Mouse (Mus musculus) heart, embryonic 16.5 days (tissue): ENCODE results near the gene Nr1i3. TPM values are rescaled to one million over a fixed set of nuclear protein-coding genes. Genes with fewer than 3 reads are reported as not detected.

Source experiments
- ATAC-seq: fragments of 200-750 bp; cut with Nextera tagmentation; replicated peaks from 2 replicates; pipeline ENCODE4 v1.8.0; 2017; ENCODE audit warnings: moderate number of reproducible peaks; ENCODE audit not compliant: insufficient read depth, low FRiP score; ENCODE audit errors: extremely low read depth
- H3K27ac ChIP-seq: fragments of 300-500 bp; sonication (generic); 2 replicates; pipeline ENCODE4 v1.5.1; 2014; ENCODE audit warnings: mild to moderate bottlenecking, low read length, control low read depth, moderate library complexity
- H3K27me3 ChIP-seq: fragments of 300-500 bp; sonication (generic); 2 replicates; pipeline ENCODE4 v1.6.1; 2014; ENCODE audit warnings: low read length, mixed read lengths; ENCODE audit not compliant: control insufficient read depth, insufficient read depth
- H3K36me3 ChIP-seq: fragments of 300-500 bp; sonication (generic); 2 replicates; pipeline ENCODE4 v1.6.1; 2014; ENCODE audit not compliant: control insufficient read depth, insufficient read depth
- H3K4me1 ChIP-seq: fragments of 300-500 bp; sonication (generic); 2 replicates; pipeline ENCODE4 v1.6.1; 2014; ENCODE audit warnings: low read length, mixed read lengths; ENCODE audit not compliant: control insufficient read depth, insufficient read depth
- H3K4me2 ChIP-seq: fragments of 300-500 bp; sonication (generic); 2 replicates; pipeline ENCODE4 v1.6.1; 2014; ENCODE audit warnings: low read depth, mild to moderate bottlenecking, control low read depth, low read length
- H3K4me3 ChIP-seq: fragments of 300-500 bp; sonication (generic); 2 replicates; pipeline ENCODE4 v1.5.1; 2014; ENCODE audit warnings: mild to moderate bottlenecking, control low read depth, low read length
- H3K9ac ChIP-seq: fragments of 300-500 bp; sonication (generic); 2 replicates; pipeline ENCODE4 v1.6.1; 2014; ENCODE audit warnings: low read length, control low read depth
- H3K9me3 ChIP-seq: fragments of 300-500 bp; sonication (generic); replicated peaks from 2 replicates; pipeline ENCODE4 v1.6.1; 2016; ENCODE audit warnings: low read length; ENCODE audit not compliant: control insufficient read depth
- WGBS: fragments of 180-500 bp; shearing (Covaris S2); extraction: QIAGEN DNeasy Blood & Tissue Kit; methylation state at CpG from one replicate; pipeline ENCODE4 v1.1.7; 2014; 5-methylcytosine and 5-hydroxymethylcytosine counted together
- polyA plus RNA-seq: library from polyadenylated mRNA; unstranded; fragments of >200 nt; fragmentation: Nextera tagmentation; extraction: Ambion mirVana; gene quantifications from 2 replicates; pipeline ENCODE4 v1.2.1, GENCODE M21; 2015

Gene Nr1i3
- polyA plus RNA-seq: 0.35 and 0.43 TPM in 2 replicates

- Histone ChIP-seq H3K27me3 (0 out of 2 replicates have a peak, but pooled peaks cover 2% of the 10 kb centered on the region), H3K36me3 (peaks cover 6% of the 10 kb centered on the region), H3K4me2 (no peak within 1 kb of the TSS), H3K4me3 (no peak within 1 kb of the TSS), H3K9me3 (no peaks in the 10 kb centered on the region), H3K4me1 (no peaks in the 10 kb centered on the region), H3K27ac (no peak within 1 kb of the TSS), H3K9ac (no peak within 1 kb of the TSS)
- WGBS: 74% methylated on average over 10 of the region's 10 CpGs
- no peak for ATAC-seq
These were observed at the start of gene Nr1i3 for GRCm38 (mm10) chr1:171213801-171214496. TSS of gene Nr1i3 (plus strand) at chr1:171213970.

DNA sequence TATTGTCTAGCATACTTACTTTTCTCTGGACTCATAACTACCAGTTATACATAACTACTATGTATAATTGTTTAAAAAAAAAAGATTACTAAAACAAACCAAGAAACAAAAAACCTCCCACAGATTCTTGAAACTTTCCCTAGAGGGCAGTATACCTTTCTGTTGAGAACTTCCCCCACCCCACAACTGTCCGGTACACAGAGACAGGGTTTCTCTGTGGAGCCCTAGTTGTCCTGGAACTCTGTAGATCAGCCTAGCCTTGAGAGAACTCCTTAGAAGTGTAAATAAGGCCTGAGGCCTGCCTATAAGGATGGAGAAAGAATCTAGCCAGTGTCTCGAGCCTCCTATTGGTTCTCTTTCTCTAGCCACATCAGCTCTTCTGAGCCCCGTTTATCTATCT, 49.5 kb upstream of the Nr1i3 start:
- WGBS: 31% methylated on average over 3 of the region's 3 CpGs
- H3K27ac ChIP-seq: no peak overlapping the region
- no peak overlapping the region for H3K4me3 ChIP-seq
- no peaks in the 10 kb centered on the region for H3K9me3 ChIP-seq
- peak; percentile 64; the same call in 1 of the 2 replicates for ATAC-seq
- peaks cover 7% of the 10 kb centered on the region; the same call in 1 of the 2 replicates for H3K4me1 ChIP-seq
- H3K9ac ChIP-seq: no peak overlapping the region
- H3K27me3 ChIP-seq: peaks cover 3% of the 10 kb centered on the region; the same call in 1 of the 2 replicates
- H3K36me3 ChIP-seq: no peaks in the 10 kb centered on the region
- no peak overlapping the region for H3K4me2 ChIP-seq

GRCm38 (mm10) chr1:171165629-171166345, 48.0 kb upstream of the Nr1i3 start:
- Histone ChIP-seq H3K36me3 (no peaks in the 10 kb centered on the region), H3K4me2 (no peak overlapping the region), H3K27ac (no peak overlapping the region), H3K27me3 (no peaks in the 10 kb centered on the region), H3K9ac (no peak overlapping the region), H3K4me3 (no peak overlapping the region), H3K4me1 (peaks cover 2% of the 10 kb centered on the region; the same call in 1 of the 2 replicates), H3K9me3 (no peaks in the 10 kb centered on the region)
- WGBS: 55% methylated on average over 5 of the region's 5 CpGs
- ATAC-seq: no peak

- no peak overlapping the region for H3K4me2 ChIP-seq
- no peak overlapping the region for H3K4me3 ChIP-seq
- no peak overlapping the region for H3K27ac ChIP-seq
- H3K4me1 ChIP-seq: peaks cover 8% of the 10 kb centered on the region
- 82% methylated on average over 12 of the region's 12 CpGs for WGBS
- no peak overlapping the region for H3K9ac ChIP-seq
- no peaks in the 10 kb centered on the region for H3K36me3 ChIP-seq
- no peaks in the 10 kb centered on the region for H3K9me3 ChIP-seq
- H3K27me3 ChIP-seq: no peaks in the 10 kb centered on the region
- ATAC-seq: no peak
These were observed 44.9 kb upstream of the Nr1i3 start for GRCm38 (mm10) chr1:171168906-171169305.

GRCm38 (mm10) chr1:171169913-171170312, 43.9 kb upstream of the Nr1i3 start:
- Histone ChIP-seq H3K27ac (peak overlapping the region; percentile 30; the same call in 1 of the 2 replicates), H3K36me3 (no peaks in the 10 kb centered on the region), H3K27me3 (no peaks in the 10 kb centered on the region), H3K9me3 (no peaks in the 10 kb centered on the region), H3K4me2 (no peak overlapping the region), H3K4me1 (peaks cover 5% of the 10 kb centered on the region), H3K4me3 (no peak overlapping the region), H3K9ac (no peak overlapping the region)
- WGBS: 49% methylated on average over 3 of the region's 3 CpGs
- no peak for ATAC-seq

GRCm38 (mm10) chr1:171171138-171171537, 42.6 kb upstream of the Nr1i3 start:
- Histone ChIP-seq H3K4me2 (peak overlapping the region; percentile 29; the same call in 1 of the 2 replicates), H3K9ac (no peak overlapping the region), H3K36me3 (no peaks in the 10 kb centered on the region), H3K27ac (peak overlapping the region; percentile 89), H3K9me3 (no peaks in the 10 kb centered on the region), H3K27me3 (no peaks in the 10 kb centered on the region), H3K4me1 (peaks cover 5% of the 10 kb centered on the region), H3K4me3 (no peak overlapping the region)
- ATAC-seq: peak; percentile 80
- WGBS: 22% methylated on average over 3 of the region's 3 CpGs

DNA sequence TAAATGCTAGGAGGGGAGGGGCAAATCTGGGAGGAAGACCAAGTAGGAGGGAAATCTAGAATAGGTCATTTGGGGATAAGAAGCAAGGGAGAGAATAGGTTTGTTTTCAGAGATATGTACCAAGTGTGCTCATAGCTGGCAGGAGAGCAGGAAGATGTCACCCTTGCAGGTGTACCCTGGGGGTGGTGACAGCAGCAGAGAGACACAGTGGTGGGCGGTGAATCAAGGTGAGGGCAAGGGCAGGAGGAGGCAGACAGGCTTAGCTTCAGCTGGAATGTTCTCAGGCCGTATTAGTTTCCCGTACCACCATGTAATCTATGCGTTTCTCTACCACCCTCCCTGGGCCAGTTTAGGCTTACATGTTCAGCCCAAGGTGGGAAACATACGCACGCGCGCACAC, 41.0 kb upstream of the Nr1i3 start:
- Histone ChIP-seq H3K4me2 (no peak overlapping the region), H3K9me3 (no peaks in the 10 kb centered on the region), H3K36me3 (no peaks in the 10 kb centered on the region), H3K4me1 (peaks cover 5% of the 10 kb centered on the region), H3K27ac (no peak overlapping the region), H3K9ac (no peak overlapping the region), H3K27me3 (no peaks in the 10 kb centered on the region), H3K4me3 (no peak overlapping the region)
- ATAC-seq: no peak
- WGBS: 83% methylated on average over 8 of the region's 8 CpGs

DNA sequence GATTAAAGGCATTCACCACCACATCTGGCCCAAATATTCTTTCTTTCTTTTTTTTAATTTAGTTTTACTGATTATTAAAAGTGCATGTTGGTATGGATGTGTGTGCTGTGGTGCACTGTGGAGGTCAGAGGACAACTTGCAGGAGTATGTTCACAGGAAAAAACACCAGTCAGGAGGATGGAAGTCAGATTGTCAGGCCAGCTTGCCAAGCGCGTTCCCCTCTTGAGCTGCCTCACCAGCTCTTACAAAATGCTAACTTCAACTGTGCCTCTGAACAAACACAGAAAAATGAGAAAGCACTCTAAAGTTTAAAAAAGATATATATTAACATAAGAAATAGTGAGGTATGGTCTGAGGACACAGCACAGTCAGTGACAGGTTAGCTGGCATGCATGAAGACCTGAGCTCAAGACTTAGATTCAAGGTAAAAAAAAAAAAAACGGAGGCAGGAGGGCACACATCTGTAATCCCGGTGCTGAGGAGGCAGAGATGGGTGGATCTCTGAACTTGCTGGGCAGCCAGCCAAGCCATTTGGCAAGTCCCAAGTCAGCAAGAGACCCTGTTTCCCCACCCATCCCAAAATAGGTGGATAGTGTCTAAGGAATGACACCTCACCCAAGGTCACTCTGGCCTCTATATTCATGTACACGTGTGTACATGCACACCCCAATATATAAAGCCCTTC, 34.1 kb upstream of the Nr1i3 start:
- H3K27ac ChIP-seq: no peak overlapping the region
- no peaks in the 10 kb centered on the region for H3K27me3 ChIP-seq
- 44% methylated on average over 5 of the region's 5 CpGs for WGBS
- H3K4me2 ChIP-seq: no peak overlapping the region
- ATAC-seq: peak; percentile 28; the same call in 1 of the 2 replicates
- no peak overlapping the region for H3K4me3 ChIP-seq
- H3K4me1 ChIP-seq: peaks cover 16% of the 10 kb centered on the region
- no peaks in the 10 kb centered on the region for H3K9me3 ChIP-seq
- no peak overlapping the region for H3K9ac ChIP-seq
- H3K36me3 ChIP-seq: no peaks in the 10 kb centered on the region
